Mouse (Mus musculus): ENCODE measurements around the gene Ddx49.

Ddx49 gene

DNA sequence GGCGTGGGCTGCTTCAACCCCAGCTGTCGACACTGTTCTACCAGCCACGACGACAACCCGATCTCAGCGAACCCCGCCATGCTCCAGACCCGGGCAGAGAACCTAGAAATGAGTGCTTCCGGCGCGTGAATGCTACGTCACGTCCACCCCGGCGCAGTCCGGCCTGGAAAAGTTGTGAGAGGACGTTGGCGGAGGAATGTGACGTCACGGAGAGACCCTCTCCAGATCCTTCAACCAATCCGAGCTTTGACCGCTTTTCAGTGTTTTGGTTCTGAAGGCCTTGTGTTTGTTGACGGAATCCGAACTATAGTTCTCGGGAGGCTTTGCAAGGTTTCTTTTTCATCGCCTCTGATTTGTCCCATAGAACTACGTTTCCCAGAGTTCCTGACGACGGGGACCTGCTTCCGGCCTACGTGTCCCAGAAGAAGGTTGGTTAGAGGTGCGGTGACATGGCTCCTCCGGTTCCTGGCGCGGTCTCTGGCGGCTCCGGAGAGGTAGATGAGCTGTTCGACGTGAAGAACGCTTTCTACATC lies at the start of gene Ddx49, which contains the start of gene Cope:
Gene Ddx49 (minus strand): TSS at position 132 of the 533 bp plus-strand sequence.
Gene Cope (plus strand): TSS at position 161 of the 533 bp plus-strand sequence.
- in situ Hi-C loops (cut with MseI, MboI), result no loop called here

DNA sequence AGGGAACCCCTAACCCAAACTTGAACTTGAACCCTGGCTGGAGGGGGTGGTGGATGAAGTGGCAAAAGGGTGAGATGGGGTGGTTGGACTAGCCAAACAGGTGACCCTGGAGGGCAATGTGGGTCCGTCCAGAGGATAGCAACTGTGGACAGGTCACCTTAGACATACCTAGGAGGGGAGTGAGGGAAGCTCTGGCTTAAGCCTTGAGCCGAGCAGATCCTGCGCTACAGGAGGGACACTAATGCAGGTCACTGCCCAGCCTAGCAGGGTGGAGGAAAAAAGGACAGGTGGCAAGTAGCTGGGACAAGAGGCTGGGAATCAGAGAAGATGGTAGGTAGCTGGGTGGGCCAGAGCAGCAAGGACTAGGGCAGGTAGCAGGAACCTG lies 49.7 kb upstream of the Ddx49 start:
- in situ Hi-C loops (cut with MseI, MboI), result no loop called here

DNA sequence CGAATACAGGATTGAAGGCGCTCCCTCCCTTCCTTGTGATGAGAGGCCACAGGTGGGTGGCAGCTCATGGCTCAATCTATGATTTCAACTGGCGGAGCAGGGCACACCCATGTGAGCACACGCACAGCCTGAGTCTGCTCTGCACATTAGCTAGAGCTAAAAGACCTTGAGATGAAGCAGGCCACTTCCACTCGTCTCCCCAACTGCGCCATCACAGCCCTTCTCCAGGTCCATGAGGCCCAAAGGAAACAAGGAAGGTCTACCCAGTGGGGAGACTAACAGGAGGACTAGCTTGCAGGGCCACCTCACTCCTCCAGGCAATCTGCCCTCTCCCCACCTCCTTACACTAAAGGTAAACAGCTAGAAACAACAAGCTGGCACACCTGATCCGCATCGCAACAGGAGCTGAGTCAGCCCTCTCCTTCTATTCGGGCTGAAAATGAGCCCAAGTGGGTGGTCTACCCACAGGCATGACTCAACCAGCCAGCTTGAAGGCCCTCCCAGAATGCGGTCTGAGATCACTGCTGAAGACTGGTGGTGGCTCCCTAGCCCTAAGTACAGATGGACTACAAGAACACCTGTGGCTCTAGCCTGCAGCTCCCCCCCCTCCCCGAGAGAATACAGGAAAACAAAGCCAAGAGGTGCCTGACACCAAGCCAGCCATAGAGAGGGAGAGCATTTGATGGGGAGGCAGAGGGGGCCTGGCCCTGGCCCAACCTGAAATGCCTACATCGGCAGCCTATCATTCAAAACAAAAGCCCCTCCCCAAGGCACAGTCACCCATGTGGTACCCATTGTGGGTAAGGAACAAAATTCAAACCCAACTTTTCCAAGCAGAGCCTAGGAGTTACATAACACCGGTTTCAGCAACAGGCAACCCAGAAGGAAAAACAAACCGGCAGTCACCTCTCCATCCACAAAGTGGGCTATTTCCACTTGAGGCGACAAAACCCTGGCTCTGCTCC lies 49.0 kb upstream of the Ddx49 start:
- in situ Hi-C loops (cut with MseI, MboI), result no loop called here

DNA sequence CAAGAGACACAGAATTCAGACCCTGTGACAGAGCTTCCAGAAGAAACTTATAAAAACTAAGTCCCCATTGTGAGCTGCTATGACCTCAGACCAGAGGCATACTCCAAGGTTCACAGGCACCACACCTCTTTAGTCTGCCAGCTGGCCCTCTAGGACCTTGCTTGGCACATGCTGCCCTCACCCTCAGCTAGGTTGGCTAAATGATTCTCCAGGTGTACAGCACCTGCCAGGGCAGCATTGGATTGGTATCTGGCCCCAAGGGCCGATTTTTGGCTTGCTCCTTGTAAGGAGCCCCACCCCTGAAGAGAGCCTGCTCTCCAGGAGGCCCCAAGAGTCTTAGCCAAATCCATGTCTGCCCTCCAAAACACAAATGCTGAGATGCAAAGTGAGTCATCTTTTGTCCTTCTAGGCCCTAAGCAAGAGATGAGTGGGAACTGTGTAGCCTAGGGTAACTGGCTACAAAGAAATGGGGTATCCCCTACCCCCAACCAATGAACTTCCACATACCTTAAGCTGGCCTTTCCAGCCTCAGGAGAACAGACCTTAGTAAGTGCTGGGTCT lies 45.7 kb upstream of the Ddx49 start:
- in situ Hi-C loops (cut with MseI, MboI), result no loop called here

DNA sequence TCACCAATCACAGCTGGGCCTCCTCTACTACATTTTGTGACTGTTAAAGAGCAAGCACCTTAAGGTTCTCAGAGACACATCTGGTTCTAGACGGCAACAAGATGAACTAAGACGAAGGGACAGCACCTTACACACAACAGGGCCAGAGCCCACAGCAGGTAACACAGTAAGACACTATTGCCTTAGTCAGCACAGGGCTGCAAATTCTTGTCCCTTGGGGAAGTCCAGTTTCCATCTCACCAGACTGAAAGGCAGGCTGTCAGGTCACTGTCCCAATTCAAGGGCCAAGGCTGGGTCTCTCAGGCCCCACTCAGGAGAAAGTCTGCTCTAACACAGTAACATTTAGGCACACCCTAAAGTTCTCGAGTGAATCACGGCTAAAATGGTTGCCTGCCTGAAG lies 45.2 kb upstream of the Ddx49 start:
- in situ Hi-C loops (cut with MseI, MboI), result no loop called here

DNA sequence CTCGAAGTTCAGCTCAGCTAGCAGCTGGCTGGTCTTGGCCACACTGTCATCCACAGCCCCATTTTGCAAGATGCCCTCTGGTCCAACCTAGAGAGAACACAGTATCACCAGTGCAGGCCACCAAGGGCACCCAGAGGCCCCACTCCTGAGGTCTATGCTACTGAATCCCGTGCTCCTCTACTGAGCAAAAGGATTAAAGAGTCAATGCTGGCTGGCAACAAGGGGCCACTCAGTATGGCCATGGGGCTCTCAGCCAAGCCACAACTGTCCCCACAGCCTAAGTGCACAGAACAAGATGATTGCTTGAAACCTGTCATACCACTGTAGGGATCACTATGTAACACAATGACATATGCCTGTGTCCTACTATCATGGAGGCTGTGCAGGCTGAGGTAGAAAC lies 42.0 kb upstream of the Ddx49 start:
- in situ Hi-C loops (cut with MseI, MboI), result no loop called here

DNA sequence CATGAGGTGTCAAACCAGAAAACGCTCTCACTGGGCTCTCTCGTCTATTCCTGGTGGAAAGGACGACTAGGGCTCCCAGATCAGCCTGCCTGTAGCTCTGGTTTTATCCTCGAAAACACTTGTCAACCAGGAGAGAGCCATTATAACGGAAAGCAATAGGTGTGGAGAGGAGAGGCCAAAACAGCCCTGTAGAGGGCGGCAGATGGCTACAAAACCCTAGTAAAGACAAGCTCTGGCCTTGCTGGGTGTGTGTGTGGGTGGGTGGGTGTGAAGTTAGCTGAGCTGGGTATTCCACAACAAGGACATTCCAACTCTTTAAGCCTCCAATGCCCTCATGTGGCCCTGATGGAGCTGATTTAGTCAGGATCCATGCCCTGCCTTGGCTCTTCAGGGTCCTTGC lies 41.4 kb upstream of the Ddx49 start:
- in situ Hi-C loops (cut with MseI, MboI), result no loop called here

DNA sequence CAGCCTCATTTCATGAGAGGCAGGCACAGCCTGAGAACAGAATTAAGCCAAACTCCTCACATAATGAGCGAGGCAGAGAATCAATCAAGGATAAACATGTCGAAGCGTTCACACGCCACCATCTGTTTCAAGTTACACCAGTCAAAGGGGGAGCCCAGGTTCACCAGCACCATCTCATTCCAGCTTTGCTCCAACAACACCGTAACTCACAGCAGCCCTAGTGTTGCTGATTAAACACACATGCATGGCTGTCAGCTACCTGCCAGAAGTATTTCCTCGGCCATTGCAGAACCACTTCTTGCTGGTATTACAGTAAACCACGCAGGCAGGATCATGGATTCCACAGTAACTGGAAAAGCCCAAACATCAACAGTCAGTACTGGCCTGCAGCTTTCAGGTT lies 40.8 kb upstream of the Ddx49 start:
- in situ Hi-C loops (cut with MseI, MboI), result no loop called here

DNA sequence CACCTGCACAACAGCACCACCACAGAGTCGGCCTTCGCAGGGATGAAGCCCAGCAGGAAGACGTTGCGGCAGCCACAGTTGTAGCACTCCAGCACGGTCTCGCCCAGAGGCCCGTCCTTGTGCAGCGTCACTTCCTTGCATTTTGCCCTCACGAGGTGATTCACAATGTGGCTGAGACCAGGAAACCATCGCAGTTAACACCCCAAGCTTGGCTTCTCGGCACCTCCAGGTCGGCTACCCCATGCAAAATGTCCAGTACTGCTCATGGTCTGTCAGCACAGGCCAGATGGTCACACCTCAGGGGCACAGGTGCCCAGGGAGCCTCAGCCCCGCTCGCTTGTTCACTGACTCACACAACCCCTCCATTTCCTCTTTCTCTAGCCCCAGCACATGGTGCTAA lies 39.7 kb upstream of the Ddx49 start:
- in situ Hi-C loops (cut with MseI, MboI), result no loop called here

DNA sequence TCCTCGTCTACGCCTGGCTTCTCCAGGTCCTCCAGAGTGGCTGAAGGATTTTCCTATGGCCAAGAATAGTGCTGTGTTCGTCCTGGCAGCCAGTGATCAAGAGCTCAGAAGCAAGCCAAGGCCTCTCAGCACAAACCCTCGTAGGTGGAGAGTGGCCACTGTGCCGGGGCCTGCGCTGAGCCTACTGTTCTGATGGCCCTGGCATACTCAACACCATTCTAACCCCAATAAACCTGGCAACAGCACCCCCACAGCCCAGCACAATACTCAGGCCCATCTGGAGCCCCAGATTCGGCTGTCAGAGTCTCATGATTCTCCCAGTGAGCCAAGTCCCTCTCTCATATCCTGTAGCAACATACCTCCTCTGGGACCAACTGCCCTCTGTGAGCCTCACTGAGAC lies 38.4 kb upstream of the Ddx49 start:
- in situ Hi-C loops (cut with MseI, MboI), result no loop called here

DNA sequence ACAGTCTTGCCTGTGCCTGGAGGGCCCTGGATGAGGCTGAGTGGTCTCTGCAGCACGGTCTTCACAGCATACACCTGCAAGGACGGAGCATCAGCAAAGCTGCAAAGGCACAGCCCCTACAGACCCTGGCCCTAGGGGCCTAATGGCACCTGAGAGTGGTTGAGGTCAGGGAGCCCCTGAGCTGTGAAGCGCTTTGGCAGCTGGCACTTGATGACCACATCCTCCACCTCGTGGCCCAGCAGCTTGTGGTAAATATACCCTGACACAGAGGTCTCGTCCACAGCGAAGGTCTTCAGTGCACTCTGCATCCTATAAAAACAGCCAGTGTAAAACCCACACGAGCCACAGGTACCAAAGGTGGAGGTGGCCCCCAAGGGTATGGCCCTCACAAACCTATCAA lies 36.6 kb upstream of the Ddx49 start:
- in situ Hi-C loops (cut with MseI, MboI), result no loop called here

DNA sequence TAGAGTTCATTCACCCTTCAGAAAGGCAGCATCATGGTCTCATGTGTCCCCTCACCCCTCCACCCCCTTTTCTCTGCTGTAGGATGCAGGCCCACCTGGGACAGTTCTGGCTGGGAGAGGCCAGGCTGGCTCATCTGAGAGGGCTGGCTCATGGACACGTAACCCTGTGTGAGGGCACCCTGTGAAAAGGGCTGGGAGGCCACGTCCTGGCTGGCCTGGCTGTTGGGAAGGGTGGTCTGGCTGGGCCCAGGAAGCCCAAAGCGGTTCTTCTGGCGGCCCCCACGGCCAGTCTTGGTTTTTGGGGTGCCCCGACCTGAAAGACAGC lies 30.6 kb upstream of the Ddx49 start:
- in situ Hi-C loops (cut with MseI, MboI), result no loop called here

DNA sequence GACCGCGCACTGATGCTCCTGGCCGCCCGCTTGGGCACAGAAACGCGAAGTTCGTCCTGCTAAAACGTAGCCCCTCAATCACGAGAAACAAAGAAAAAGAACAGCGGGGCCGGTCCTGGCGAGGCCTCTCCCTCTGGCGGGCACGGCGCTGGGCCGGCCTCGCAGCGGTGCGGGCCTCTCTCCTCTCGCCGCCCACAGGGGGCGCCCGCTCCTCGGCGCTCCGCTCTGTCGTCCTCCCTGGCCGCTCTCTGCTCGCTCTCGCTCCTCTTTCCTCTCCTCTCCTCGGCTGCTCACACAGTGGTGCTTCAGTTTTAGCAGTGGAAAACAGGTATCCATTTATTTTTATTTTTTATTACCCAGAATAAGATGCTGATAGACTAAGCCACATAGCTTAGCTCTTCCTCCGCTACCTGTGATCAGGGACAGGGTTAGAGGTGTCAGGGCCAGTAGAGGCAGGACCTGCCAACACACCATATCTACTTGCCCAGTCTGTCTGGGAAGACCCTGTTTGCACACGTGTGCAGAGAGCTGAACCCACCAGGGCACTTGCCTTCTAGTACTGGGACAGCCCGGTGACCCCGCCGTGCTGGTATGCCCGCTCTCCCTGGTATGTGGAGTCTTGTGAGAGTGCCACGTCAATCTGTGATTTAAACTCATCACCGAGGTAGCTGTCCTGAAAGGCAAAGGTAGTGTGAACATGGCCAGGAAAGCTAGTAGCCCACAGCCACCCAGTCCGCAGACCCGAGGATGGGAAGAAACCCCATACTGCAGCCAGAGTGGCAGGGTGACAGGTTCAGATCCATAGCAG lies 30.0 kb upstream of the Ddx49 start:
- in situ Hi-C loops (cut with MseI, MboI), result no loop called here

DNA sequence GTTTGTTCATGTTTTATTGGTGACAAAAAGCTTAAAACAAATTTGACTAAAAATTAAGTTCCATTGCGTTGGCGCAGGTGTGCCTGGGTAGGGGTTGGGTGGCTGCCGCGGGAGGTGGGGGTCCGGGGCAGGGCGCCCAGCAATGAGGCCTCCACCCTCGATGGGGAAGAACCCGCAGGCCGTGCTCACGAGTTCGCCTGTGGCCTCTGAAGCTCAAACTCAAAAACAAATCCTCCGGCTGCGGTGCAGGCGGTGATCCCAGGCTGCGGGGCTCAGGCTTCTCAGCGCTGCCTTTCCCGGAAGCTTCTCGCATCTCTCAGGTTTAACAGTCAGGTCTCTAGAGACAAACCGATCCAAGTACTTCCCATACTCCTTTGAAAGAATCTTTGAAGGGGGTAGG lies 29.2 kb upstream of the Ddx49 start:
- in situ Hi-C loops (cut with MseI, MboI), result no loop called here

DNA sequence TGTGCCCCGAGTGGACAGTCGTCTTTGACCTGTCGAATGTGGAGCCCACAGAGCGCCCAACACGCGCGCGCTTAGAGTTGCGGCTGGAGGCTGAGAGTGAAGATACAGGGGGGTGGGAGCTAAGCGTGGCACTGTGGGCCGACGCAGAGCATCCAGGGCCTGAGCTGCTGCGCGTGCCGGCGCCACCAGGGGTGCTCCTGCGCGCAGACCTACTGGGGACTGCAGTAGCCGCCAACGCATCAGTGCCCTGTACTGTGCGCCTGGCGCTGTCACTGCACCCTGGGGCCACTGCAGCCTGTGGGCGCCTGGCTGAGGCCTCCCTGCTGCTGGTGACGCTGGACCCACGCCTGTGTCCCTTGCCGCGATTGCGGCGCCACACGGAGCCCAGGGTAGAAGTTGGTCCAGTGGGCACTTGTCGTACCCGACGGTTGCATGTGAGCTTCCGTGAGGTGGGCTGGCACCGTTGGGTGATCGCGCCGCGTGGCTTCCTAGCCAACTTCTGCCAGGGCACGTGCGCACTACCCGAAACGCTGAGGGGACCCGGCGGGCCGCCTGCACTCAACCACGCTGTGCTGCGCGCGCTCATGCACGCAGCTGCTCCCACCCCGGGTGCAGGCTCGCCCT lies 28.6 kb upstream of the Ddx49 start:
- in situ Hi-C loops (cut with MseI, MboI), result no loop called here

DNA sequence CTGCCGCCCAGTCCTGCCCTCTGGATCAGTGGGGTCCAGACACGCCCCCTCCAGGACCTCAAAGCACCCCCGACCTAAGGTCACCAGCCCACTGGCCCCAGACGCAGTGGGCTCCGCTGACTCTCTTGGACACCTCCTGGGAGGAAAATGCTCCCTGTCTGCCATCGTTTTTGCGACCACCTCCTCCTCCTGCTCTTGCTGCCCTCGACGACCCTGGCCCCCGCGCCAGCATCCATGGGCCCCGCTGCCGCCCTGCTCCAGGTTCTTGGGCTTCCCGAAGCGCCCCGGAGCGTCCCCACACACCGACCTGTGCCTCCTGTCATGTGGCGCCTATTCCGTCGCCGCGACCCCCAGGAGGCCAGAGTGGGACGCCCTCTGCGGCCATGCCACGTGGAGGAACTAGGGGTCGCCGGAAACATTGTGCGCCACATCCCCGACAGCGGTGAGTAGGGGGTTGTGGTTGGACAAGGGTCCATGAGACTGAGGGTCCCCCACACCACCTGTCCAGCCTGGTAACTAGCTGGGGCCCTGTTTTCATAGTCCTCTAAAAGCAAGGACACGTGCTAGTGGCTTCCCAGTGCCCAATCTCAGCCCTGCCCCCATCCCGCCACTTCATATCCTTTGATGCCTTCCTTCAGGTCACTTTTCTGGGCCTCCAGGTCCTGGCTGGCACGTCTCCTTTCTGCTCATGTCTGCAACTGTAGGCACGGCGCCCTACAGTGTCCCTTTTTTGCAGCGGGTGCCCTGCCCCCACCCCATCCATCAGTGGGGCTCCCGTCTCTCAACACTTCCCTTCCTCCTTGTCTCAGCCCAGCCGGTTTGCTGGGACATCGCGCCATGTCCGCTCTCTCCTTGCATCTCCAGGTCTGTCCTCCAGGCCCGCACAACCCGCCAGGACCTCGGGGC lies 27.8 kb upstream of the Ddx49 start:
- in situ Hi-C loops (cut with MseI, MboI), result no loop called here

DNA sequence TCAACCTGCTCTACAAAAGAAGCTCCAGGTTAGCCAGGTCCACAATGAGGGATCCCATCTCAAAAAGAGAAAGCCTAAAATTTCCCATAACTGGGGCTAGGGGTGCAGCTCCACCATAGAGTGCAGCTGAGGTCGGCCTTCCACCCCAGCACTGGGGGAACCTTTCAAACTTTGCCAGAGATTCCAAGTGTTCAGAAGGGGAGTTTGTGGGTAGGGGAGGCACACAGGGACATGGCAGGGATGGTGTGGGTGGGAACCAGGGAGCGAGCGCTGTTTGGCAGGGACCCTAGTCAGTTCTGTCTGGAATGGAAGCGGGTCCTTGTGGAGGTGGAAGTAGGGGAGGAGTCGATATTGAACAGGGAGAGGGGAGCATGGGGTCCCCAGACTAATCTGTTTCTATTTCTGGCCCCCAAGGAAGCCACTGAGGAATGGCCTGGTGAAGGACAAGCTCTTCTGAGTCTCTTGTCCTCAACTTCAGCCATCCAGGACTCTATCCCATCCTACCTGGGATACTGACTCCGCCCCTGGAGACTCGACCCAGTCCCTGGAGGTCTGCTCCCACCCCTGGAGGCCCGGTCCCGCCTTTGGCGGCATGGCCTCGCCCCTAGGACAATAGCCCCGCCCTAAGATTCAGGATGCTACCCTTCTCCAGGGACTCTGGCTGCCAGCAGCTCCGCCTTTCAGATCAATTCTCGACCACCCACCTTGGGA lies 27.0 kb upstream of the Ddx49 start, which contains the start of gene Gdf1:
Gene Gdf1 (plus strand): TSS at position 694 of the 711 bp plus-strand sequence.
- in situ Hi-C loops (cut with MseI, MboI), result no loop called here

DNA sequence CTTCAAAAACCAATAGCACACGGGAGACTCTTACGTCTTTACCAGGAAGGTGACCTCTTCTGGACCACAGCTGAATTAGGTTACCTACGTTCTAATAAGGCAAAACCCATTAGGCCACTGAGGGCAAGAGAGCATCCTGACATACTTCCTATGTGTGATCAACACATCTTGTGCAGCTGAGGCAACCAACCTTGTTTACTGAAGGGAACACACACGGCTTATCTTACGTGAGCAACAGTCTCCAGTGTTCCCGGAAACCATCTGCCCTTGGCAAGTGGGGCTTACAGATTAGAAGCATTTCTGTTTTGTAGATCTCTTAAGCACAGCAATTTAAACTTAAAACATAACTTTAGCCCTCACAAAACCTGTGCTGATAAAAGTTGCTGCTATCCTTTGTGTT lies 25.2 kb upstream of the Ddx49 start:
- in situ Hi-C loops (cut with MseI, MboI), result no loop called here

DNA sequence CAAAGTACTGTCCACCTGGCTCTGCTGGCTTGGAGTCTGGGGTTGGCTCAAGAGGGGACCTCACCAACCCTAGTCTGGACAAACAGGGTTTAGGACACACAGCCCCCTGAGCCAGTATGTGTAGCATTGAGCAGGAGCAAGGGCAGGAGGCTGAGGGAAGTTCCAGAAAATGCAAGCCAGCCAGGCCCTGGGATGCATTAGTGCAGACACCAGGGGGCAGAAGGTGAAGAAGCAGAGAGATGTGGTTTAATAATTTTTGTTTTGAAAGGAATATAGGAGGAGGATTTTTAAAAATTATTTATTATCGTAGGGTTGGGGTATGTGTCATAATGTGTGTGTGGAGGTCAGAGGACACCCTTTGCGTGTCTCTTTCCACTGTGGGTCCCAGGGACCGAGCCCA lies 21.4 kb upstream of the Ddx49 start:
- in situ Hi-C loops (cut with MseI, MboI), result no loop called here

DNA sequence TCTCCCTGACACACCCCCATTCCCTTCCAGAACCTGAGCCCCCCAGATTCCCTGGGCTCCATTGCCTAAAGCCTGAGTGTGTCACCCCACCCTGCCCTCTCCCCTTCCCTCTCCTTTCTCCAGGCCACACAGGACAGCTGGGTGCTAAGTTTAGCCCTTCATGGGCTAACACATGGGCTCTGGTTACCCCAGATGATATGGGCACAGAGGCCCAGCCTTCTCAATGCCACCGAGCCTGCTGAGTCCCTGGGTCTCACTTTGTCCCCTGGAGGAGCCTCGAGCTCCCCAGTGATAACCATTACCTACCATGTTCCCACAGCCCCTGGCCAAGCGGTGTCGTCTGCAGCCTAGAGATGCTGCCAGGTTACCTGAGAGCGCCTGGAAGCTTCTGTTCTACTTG lies 15.6 kb upstream of the Ddx49 start:
- in situ Hi-C loops (cut with MseI, MboI), result no loop called here

All from mouse trophoblast stem cell (cell line).